Comparison of ENCODE assay signal across 8 mouse cellular contexts in the genomic region with DNA sequence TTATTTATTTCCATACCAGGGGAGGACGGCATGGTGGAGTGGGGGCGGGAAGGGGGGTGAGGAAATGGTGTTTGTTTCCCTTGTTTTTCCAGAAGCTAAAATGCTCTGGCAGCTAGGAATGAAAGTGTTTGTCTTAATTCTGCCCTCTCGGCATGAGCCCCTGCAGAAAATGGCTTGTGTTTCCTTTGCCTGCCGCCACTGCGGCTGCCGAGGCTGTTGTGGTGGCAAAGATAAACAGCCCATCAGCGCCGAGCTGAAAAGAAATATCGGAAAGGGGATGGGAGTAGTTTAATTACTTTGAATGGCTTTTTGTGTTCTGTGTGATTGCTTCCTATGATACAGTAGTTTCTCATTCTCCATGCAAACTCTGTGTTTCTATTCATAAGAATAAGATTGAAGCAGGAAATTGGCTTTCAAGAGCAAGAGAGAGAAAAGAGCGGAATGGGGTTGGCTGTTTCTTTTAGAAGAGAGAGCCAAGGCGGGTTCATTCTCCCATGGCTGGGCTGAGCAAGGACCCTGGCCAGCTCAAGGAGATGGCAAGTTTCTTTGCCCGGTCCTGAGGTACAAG.
A peak's percentile ranks its signal among the peaks of the same experiment; 100 is the strongest.
DNase-seq lines count a peak whose midpoint lies in the region; ATAC-seq and TF ChIP-seq lines count a peak whose summit lies in the region.

No protein-coding gene starts in this region.

- H3K9ac ChIP-seq in heart, embryonic 16.5 days (ENCODE audit: low read length): peak overlapping the region; percentile 67
- H3K9ac ChIP-seq in midbrain, embryonic 16.5 days (ENCODE audit: low read depth, low read length): peak overlapping the region; percentile 75

- peaks cover 10% of the 10 kb centered on the region for H3K4me1 ChIP-seq in heart, embryonic 16.5 days (ENCODE audit: control insufficient read depth, insufficient read depth, low read length)
- H3K4me1 ChIP-seq in midbrain, embryonic 16.5 days (ENCODE audit: control insufficient read depth, insufficient read depth, low read length): peaks cover 15% of the 10 kb centered on the region
- H3K4me1 ChIP-seq in thymus, adult 2 months (replicated peaks; ENCODE audit: control insufficient read depth, insufficient read depth, low read length): no peaks in the 10 kb centered on the region

- peak overlapping the region; percentile 65 for H3K4me3 ChIP-seq in heart, embryonic 16.5 days (ENCODE audit: low read length)
- peak overlapping the region; percentile 39 for H3K4me3 ChIP-seq in midbrain, embryonic 16.5 days (ENCODE audit: low read depth, low read length)
- no peak overlapping the region for H3K4me3 ChIP-seq in thymus, adult 2 months (ENCODE audit: control insufficient read depth, insufficient read depth, low read length)

- 9% methylated on average over 12 of the region's 12 CpGs for WGBS in heart, embryonic 16.5 days
- 4% methylated on average over 12 of the region's 12 CpGs for WGBS in midbrain, embryonic 16.5 days
- WGBS in thymus, adult 2 months: 18% methylated on average over 12 of the region's 12 CpGs

- no peak overlapping the region for H3K27ac ChIP-seq in heart, embryonic 16.5 days (ENCODE audit: low read length)
- H3K27ac ChIP-seq in midbrain, embryonic 16.5 days (ENCODE audit: low read length): peak overlapping the region; percentile 90
- H3K27ac ChIP-seq in thymus, adult 2 months (ENCODE audit: control insufficient read depth, insufficient read depth, low read length): no peak overlapping the region

- no peaks in the 10 kb centered on the region for H3K27me3 ChIP-seq in heart, embryonic 16.5 days (ENCODE audit: control insufficient read depth, insufficient read depth, low read length)
- H3K27me3 ChIP-seq in midbrain, embryonic 16.5 days (ENCODE audit: control insufficient read depth, insufficient read depth, low read depth, low read length): no peaks in the 10 kb centered on the region
- H3K27me3 ChIP-seq in thymus, adult 2 months (ENCODE audit: control insufficient read depth, insufficient read depth, low read length): no peaks in the 10 kb centered on the region

- no peak for TF ChIP-seq POLR2A in thymus, adult 2 months (IDR thresholded peaks at IDR 0.05; ENCODE audit: control insufficient read depth, extremely low read depth, insufficient read depth, low read length, poor library complexity)

- no peaks in the 10 kb centered on the region for H3K9me3 ChIP-seq in heart, embryonic 16.5 days (replicated peaks; ENCODE audit: control insufficient read depth, low read length)
- no peaks in the 10 kb centered on the region for H3K9me3 ChIP-seq in midbrain, embryonic 16.5 days (replicated peaks; ENCODE audit: control insufficient read depth, low read length, poor library complexity, severe bottlenecking)

- intact Hi-C loops in heart, postnatal 25 days (cut with DNase I): no loop called here
- intact Hi-C loops in left cerebral cortex, postnatal 25 days (cut with DNase I): no loop called here

- ATAC-seq in heart, embryonic 16.5 days (replicated peaks; ENCODE audit: extremely low read depth, insufficient read depth, low FRiP score): no peak
- peak; percentile 69 for ATAC-seq in midbrain, embryonic 16.5 days
- ATAC-seq in erythroid progenitor cell, adult 5-6 weeks (replicated peaks; ENCODE audit: low FRiP score, poor library complexity, severe bottlenecking): no peak

- H3K4me2 ChIP-seq in heart, embryonic 16.5 days (ENCODE audit: low read depth, low read length): peak overlapping the region; percentile 96
- H3K4me2 ChIP-seq in midbrain, embryonic 16.5 days (ENCODE audit: low read length): peak overlapping the region; percentile 83

- peak; percentile 25 for DNase-seq in heart, adult 11 months
- DNase-seq in heart, postnatal 25 days (ENCODE audit: low spot score): no peak
- DNase-seq in cerebellum, postnatal 14 days: peak; percentile 55 to 56
- DNase-seq in left cerebral cortex, postnatal 25 days (ENCODE audit: low spot score in 2 of 2): peak; percentile 30 to 34
- DNase-seq in thymus, adult 2 months: no peak

- H3K36me3 ChIP-seq in heart, embryonic 16.5 days (ENCODE audit: control insufficient read depth, insufficient read depth): no peaks in the 10 kb centered on the region
- H3K36me3 ChIP-seq in midbrain, embryonic 16.5 days (ENCODE audit: control insufficient read depth, insufficient read depth, low read length): no peaks in the 10 kb centered on the region
- H3K36me3 ChIP-seq in thymus, adult 2 months (ENCODE audit: control insufficient read depth, insufficient read depth, low read length): no peaks in the 10 kb centered on the region

- no peak for TF ChIP-seq CTCF in thymus, adult 2 months (IDR thresholded peaks at IDR 0.05; ENCODE audit: borderline replicate concordance, control insufficient read depth, extremely low read depth, insufficient read depth, low read length, poor library complexity)

Comparison
In these comparisons a context has a peak if more than half of its experiments do, and no peak if none do; other contexts are left out.
1. DNase-seq: peak in heart, adult 11 months (single experiment), cerebellum, postnatal 14 days (2 of 2) and left cerebral cortex, postnatal 25 days (2 of 2); none in heart, postnatal 25 days (single experiment) and thymus, adult 2 months (single experiment).